Mouse (Mus musculus): Measurements from ENCODE around the gene Ldlrap1. TPM values are rescaled to one million over a fixed set of nuclear protein-coding genes. Genes with fewer than 3 reads are reported as not detected.

Gene Ldlrap1
- polyA plus RNA-seq, 1 experiment, result 19.0 TPM

DNA sequence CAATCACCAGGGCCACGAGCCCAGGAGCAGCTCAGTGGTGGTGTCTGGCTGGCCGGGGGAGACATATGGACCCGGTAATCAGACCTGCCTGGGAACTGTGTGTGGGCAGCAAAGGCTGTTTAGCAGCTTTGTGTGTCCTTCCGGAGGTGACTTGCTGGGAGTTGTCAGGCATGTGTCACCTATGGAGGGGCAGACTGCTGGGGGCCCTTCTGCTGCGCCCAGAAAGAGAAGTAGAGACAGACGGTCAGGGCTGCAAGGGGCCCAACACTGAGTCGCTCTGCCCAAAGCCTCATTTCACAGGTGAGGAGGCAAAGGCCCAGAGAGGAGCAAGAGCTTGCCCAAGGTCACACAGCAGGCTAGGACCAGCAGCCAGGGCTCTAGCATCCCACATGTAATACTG, 2.1 kb upstream of the Ldlrap1 start:
- Histone ChIP-seq H3ac (ENCODE audit: control insufficient read depth, insufficient read length) (no peak overlapping the region), H3K27me3 (ENCODE audit: control insufficient read depth, insufficient read depth, insufficient read length) (no peaks in the 10 kb centered on the region), H3K36me3 (ENCODE audit: control insufficient read depth, insufficient read depth) (no peaks in the 10 kb centered on the region), H3K4me2 (ENCODE audit: low read depth) (no peak overlapping the region), H3K79me2 (ENCODE audit: control insufficient read depth, insufficient read depth) (peaks cover 24% of the 10 kb centered on the region), H3K4me3 (no peak overlapping the region)
- TF ChIP-seq MYOG (IDR thresholded peaks at IDR 0.05; ENCODE audit: control insufficient read depth in 1 of 3, insufficient read depth in 1 of 3, insufficient read length in 2 of 3, low read depth in 2 of 3) (no peak), MAX (IDR thresholded peaks at IDR 0.05; ENCODE audit: low read depth) (no peak), USF1 (IDR thresholded peaks at IDR 0.05; ENCODE audit: low read depth) (no peak), TCF3 (IDR thresholded peaks at IDR 0.05; ENCODE audit: insufficient read length, low read depth) (no peak), POLR2A (IDR thresholded peaks at IDR 0.05; ENCODE audit: insufficient read length, low read depth) (no peak), TCF12 (IDR thresholded peaks at IDR 0.05; ENCODE audit: insufficient read depth, poor library complexity, severe bottlenecking) (no peak), E2F4 (IDR thresholded peaks at IDR 0.05; ENCODE audit: insufficient read depth) (no peak), CEBPB (IDR thresholded peaks at IDR 0.05; ENCODE audit: insufficient read depth, poor library complexity, severe bottlenecking) (no peak), POLR2AphosphoS2 (IDR thresholded peaks at IDR 0.05; ENCODE audit: insufficient read length, low read depth) (no peak), REST (IDR thresholded peaks at IDR 0.05; ENCODE audit: insufficient read depth, insufficient read length) (no peak), SRF (IDR thresholded peaks at IDR 0.05; ENCODE audit: control insufficient read depth, insufficient read length, low read depth) (no peak), MYOD1 (IDR thresholded peaks at IDR 0.05; ENCODE audit: control insufficient read depth in 1 of 3, insufficient read length in 2 of 3, low read depth in 2 of 3) (no peak)

DNA sequence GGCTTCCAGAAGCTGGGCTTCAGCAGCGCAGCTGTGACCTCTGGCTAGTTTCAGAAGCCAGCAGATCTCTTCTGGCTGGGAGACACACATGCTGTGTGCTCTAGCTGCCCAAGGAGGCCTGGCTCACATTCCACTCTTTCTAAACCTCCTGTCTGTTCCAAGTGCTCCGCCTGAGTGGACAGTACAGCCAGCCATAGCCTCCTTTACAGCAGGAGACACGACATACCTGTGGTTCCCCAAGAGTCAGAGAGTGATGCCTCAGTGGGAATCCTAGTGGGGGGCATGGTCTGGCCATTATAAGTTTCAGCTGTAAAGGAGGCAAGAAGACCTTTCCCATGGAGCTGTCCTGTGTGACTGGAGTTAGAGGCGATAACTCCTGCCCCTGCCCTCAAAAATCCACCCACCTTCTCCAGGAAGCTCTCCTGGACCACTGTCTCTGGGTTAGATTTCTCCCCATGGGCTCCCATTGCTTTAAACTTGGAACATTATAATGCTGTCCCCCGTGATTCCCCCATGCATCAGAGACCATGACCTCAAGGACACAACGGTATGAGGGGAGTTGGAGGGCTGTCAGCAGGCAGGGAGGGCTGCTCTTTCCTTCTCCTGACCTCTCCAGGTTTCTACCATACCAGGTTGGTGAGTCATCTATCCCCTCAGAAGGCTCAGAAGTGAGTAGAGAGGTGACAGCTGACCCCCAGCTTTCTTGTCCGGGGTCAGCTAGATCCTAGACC, 1.4 kb upstream of the Ldlrap1 start:
- Histone ChIP-seq H3K27me3 (ENCODE audit: control insufficient read depth, insufficient read depth, insufficient read length) (no peaks in the 10 kb centered on the region), H3K4me3 (no peak overlapping the region), H3K4me2 (ENCODE audit: low read depth) (peak overlapping the region; percentile 91), H3ac (ENCODE audit: control insufficient read depth, insufficient read length) (no peak overlapping the region), H3K36me3 (ENCODE audit: control insufficient read depth, insufficient read depth) (no peaks in the 10 kb centered on the region), H3K79me2 (ENCODE audit: control insufficient read depth, insufficient read depth) (peaks cover 30% of the 10 kb centered on the region)
- TF ChIP-seq MAX (IDR thresholded peaks at IDR 0.05; ENCODE audit: low read depth) (no peak), TCF12 (IDR thresholded peaks at IDR 0.05; ENCODE audit: insufficient read depth, poor library complexity, severe bottlenecking) (no peak), USF1 (IDR thresholded peaks at IDR 0.05; ENCODE audit: low read depth) (no peak), POLR2A (IDR thresholded peaks at IDR 0.05; ENCODE audit: insufficient read length, low read depth) (no peak)

GRCm38 (mm10) chr4:134768226-134768888, 533 bp upstream of the Ldlrap1 start:
- TF ChIP-seq MYOD1 (IDR thresholded peaks at IDR 0.05; ENCODE audit: control insufficient read depth in 1 of 3, insufficient read length in 2 of 3, low read depth in 2 of 3), result peak in 2 of 3 experiments; percentile 2 to 68
- no peak for TF ChIP-seq TCF12 (IDR thresholded peaks at IDR 0.05; ENCODE audit: insufficient read depth, poor library complexity, severe bottlenecking)
- Histone ChIP-seq H3K79me2 (ENCODE audit: control insufficient read depth, insufficient read depth) (peaks cover 38% of the 10 kb centered on the region), H3K4me2 (ENCODE audit: low read depth) (peak overlapping the region; percentile 91), H3ac (ENCODE audit: control insufficient read depth, insufficient read length) (peak overlapping the region; percentile 54), H3K4me3 (peak overlapping the region; percentile 86), H3K36me3 (ENCODE audit: control insufficient read depth, insufficient read depth) (no peaks in the 10 kb centered on the region), H3K27me3 (ENCODE audit: control insufficient read depth, insufficient read depth, insufficient read length) (no peaks in the 10 kb centered on the region)

DNA sequence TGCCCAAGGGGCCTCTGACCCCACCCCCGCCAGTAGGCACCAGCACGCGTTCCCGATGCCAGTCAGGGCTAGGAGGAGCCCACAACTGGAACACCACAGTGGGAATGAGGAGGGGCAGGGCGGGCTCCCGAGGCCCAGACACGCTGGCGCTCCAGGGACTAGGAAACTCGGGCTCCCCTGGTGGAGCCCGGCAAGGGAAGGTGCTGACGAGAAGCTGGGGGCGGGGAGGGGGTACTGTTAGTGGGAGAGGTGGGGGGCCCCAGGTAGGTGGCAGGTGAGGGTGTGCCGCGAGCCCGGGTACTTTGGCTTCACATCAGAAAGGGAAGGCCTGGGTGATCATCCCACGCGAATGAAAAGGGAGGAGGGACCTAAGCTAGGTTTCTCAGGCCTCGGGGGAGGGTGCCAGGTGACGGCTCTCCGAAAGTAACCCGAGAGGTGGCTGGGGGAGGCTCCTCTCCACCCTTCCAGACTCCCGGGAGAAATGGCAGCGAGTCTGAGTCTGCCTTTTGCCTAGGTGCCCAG, 859 bp downstream of the Ldlrap1 start:
- Histone ChIP-seq H3K79me2 (ENCODE audit: control insufficient read depth, insufficient read depth) (peaks cover 48% of the 10 kb centered on the region), H3K4me3 (peak overlapping the region; percentile 86), H3K27me3 (ENCODE audit: control insufficient read depth, insufficient read depth, insufficient read length) (no peaks in the 10 kb centered on the region), H3ac (ENCODE audit: control insufficient read depth, insufficient read length) (peak overlapping the region; percentile 54), H3K36me3 (ENCODE audit: control insufficient read depth, insufficient read depth) (no peaks in the 10 kb centered on the region), H3K4me2 (ENCODE audit: low read depth) (peak overlapping the region; percentile 68)
- TF ChIP-seq MYOG (IDR thresholded peaks at IDR 0.05; ENCODE audit: control insufficient read depth in 1 of 3, insufficient read depth in 1 of 3, insufficient read length in 2 of 3, low read depth in 2 of 3), result peak in 1 of 3 experiments; percentile 61
- peak; percentile 30 for TF ChIP-seq POLR2A (IDR thresholded peaks at IDR 0.05; ENCODE audit: insufficient read length, low read depth)
- TF ChIP-seq MAX (IDR thresholded peaks at IDR 0.05; ENCODE audit: low read depth), result no peak
- TF ChIP-seq REST (IDR thresholded peaks at IDR 0.05; ENCODE audit: insufficient read depth, insufficient read length), result no peak

GRCm38 (mm10) chr4:134766277-134766676, 1.5 kb downstream of the Ldlrap1 start:
- Histone ChIP-seq H3ac (ENCODE audit: control insufficient read depth, insufficient read length) (no peak overlapping the region), H3K4me2 (ENCODE audit: low read depth) (peak overlapping the region; percentile 68), H3K36me3 (ENCODE audit: control insufficient read depth, insufficient read depth) (no peaks in the 10 kb centered on the region), H3K27me3 (ENCODE audit: control insufficient read depth, insufficient read depth, insufficient read length) (no peaks in the 10 kb centered on the region), H3K4me3 (peak overlapping the region; percentile 86), H3K79me2 (ENCODE audit: control insufficient read depth, insufficient read depth) (peaks cover 55% of the 10 kb centered on the region)
- TF ChIP-seq POLR2A (IDR thresholded peaks at IDR 0.05; ENCODE audit: insufficient read length, low read depth) (no peak), SRF (IDR thresholded peaks at IDR 0.05; ENCODE audit: control insufficient read depth, insufficient read length, low read depth) (no peak), TCF3 (IDR thresholded peaks at IDR 0.05; ENCODE audit: insufficient read length, low read depth) (no peak), TCF12 (IDR thresholded peaks at IDR 0.05; ENCODE audit: insufficient read depth, poor library complexity, severe bottlenecking) (no peak), POLR2AphosphoS2 (IDR thresholded peaks at IDR 0.05; ENCODE audit: insufficient read length, low read depth) (no peak), CEBPB (IDR thresholded peaks at IDR 0.05; ENCODE audit: insufficient read depth, poor library complexity, severe bottlenecking) (no peak), REST (IDR thresholded peaks at IDR 0.05; ENCODE audit: insufficient read depth, insufficient read length) (no peak)
